ENCODE assay signal across 17 mouse cellular contexts in the genomic region with DNA sequence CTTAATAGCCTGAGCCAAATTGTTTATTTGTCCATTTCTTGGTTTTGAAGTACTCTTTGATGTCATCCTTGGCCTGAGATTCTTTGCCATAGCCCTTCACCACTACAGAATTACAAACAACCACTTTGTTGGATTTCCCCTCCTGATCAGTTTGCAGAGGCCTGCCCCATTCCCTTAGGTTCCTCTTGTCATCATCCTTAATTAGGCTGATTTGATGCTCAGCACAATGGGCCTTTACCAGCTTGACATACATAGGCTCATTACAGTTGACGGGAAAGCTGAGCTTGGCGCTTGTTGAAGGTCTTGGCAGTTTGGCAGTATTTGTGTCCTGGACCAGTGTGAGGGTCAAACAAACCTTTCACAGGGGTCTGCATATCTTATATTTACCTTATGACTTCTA.
"Had no signal": no experiment of that assay in that cellular context is flagged by ENCODE, and none has a peak within 500 bp of the region (broad histone marks: within the 10 kb centered on the region; RNA-seq: fewer than 3 reads in every experiment).

No protein-coding gene starts in this region.

- ATAC-seq: midbrain, embryonic 16.5 days had no signal

- H3K27ac ChIP-seq: midbrain, embryonic 10.5 days; midbrain, embryonic 12.5 days; neural tube, embryonic 13.5 days; neural tube, embryonic 15.5 days; stomach, embryonic 15.5 days; stomach, postnatal 0 days had no signal

- DNase-seq: lung, adult 18-20 months; lung, embryonic 14.5 days; lung, postnatal 10 days; lung, postnatal 4 days; midbrain, embryonic 14.5 days; right cerebral cortex, adult 18-20 months; thymus, adult 2 months; thymus, postnatal 14 days; thymus, postnatal 36 days had no signal

- H3K36me3 ChIP-seq: midbrain, embryonic 10.5 days; midbrain, embryonic 12.5 days; neural tube, embryonic 13.5 days; neural tube, embryonic 15.5 days; stomach, embryonic 15.5 days had no signal

- H3K9ac ChIP-seq: lung, embryonic 14.5 days; midbrain, embryonic 12.5 days; neural tube, embryonic 13.5 days; neural tube, embryonic 15.5 days; stomach, embryonic 15.5 days had no signal

- H3K4me1 ChIP-seq: midbrain, embryonic 12.5 days; neural tube, embryonic 13.5 days; neural tube, embryonic 15.5 days; stomach, embryonic 15.5 days had no signal

- H3K4me3 ChIP-seq: midbrain, embryonic 10.5 days; midbrain, embryonic 12.5 days; myocyte; neural tube, embryonic 13.5 days; neural tube, embryonic 15.5 days; stomach, embryonic 15.5 days had no signal

- H3K27me3 ChIP-seq: midbrain, embryonic 12.5 days; neural tube, embryonic 13.5 days; neural tube, embryonic 15.5 days; stomach, embryonic 15.5 days had no signal

- H3K4me2 ChIP-seq: lung, embryonic 14.5 days; midbrain, embryonic 12.5 days; neural tube, embryonic 13.5 days; neural tube, embryonic 15.5 days; stomach, embryonic 15.5 days had no signal

- H3K9me3 ChIP-seq: midbrain, embryonic 10.5 days; midbrain, embryonic 12.5 days; neural tube, embryonic 13.5 days; neural tube, embryonic 15.5 days; stomach, embryonic 15.5 days had no signal
